Mouse (Mus musculus): ENCODE results near the gene Cwc27.

DNA sequence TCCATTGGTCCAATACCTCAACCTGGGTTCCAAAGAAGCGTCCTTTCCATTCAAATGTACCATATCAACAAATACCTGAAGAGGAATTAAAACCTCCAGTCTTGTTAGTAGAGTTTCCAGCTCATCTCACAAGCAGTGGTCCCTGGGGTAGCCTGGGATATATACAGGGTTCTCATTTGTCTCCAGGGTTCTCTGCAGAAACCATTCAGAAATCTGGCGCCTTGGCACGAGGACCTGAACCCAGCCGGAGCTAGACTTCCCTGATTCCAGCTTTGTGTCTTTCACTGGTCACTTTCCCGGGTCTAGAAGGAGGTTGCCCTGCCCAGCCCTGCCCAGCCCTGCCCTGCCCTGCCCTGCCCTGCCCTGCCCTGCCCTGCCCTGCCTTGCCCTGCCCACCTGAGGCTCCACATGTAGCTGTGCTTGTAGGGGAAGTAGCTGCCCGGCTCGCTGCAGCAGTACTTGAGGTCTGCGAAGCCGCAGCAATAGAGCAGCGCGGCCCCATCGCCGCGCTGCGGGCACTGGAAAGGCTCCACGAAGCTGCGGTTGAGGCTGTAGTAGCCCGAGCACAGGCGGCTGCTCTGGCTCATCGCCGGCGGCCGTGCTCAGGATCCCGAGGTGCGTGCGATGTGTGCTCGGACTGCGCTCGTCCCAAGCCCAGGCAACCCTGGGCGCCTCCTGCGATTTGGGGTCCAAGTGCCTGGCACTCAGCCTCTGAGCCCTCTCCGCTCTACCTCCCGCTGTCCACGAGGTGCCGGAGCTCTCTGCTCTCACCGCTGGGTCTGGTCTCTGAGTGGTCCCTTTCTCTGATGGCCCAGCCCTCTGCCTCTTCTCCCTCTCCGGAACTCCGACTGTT is 46.4 kb upstream of the Cwc27 start, which contains the start of gene Shisal2b:
- TF ChIP-seq GATA1 (IDR thresholded peaks at IDR 0.05; ENCODE audit: borderline replicate concordance, low read length), result no peak
- no peak for TF ChIP-seq FLI1 (IDR thresholded peaks at IDR 0.05; ENCODE audit: low read length)
